Mouse (Mus musculus): ENCODE data around the gene Ckm. TPM values are rescaled to one million over a fixed set of nuclear protein-coding genes. Genes with fewer than 3 reads are reported as not detected.

Gene Ckm
- polyA plus RNA-seq, 1 experiment from 2014 or later = 910 TPM

- H3K4me2 ChIP-seq (ENCODE audit: low read length) = no peak overlapping the region
- WGBS = 71% methylated on average over 10 of the region's 10 CpGs
- ATAC-seq (ENCODE audit: insufficient number of reproducible peaks, insufficient read depth, low FRiP score, low read depth) = no peak
- H3K4me3 ChIP-seq (ENCODE audit: control insufficient read depth in 1 of 2, insufficient read depth in 1 of 2, low read depth in 1 of 2, low read length in 2 of 2) = no peak overlapping the region
- H3K9me3 ChIP-seq (ENCODE audit: control insufficient read depth, low read length) = no peaks in the 10 kb centered on the region
- no peak overlapping the region for H3K27ac ChIP-seq (replicated peaks in 1 of 2; ENCODE audit: control insufficient read depth in 1 of 2, insufficient read depth in 1 of 2, low read depth in 2 of 2, low read length in 2 of 2)
- no peaks in the 10 kb centered on the region for H3K4me1 ChIP-seq (ENCODE audit: control insufficient read depth in 2 of 2, insufficient read depth in 2 of 2, low read length in 2 of 2)
- no peaks in the 10 kb centered on the region for H3K27me3 ChIP-seq (ENCODE audit: control insufficient read depth, insufficient read depth, low read length)
- H3K9ac ChIP-seq (ENCODE audit: low read length) = no peak overlapping the region; the same call in 1 of the 2 replicates
- H3K36me3 ChIP-seq (ENCODE audit: control insufficient read depth, insufficient read depth, low read length) = peaks cover 98% of the 10 kb centered on the region
Measured at GRCm38 (mm10) chr7:19388699-19389413, 15.7 kb upstream of the Ckm start.

GRCm38 (mm10) chr7:19394484-19394883 is 10.1 kb upstream of the Ckm start:
- no peak overlapping the region for H3K9ac ChIP-seq (ENCODE audit: low read length)
- H3K4me2 ChIP-seq (ENCODE audit: low read length) = no peak overlapping the region
- ATAC-seq (ENCODE audit: insufficient number of reproducible peaks, insufficient read depth, low FRiP score, low read depth) = no peak
- peaks cover 62% of the 10 kb centered on the region for H3K36me3 ChIP-seq (ENCODE audit: control insufficient read depth, insufficient read depth, low read length)
- no peaks in the 10 kb centered on the region for H3K27me3 ChIP-seq (ENCODE audit: control insufficient read depth, insufficient read depth, low read length)
- no peaks in the 10 kb centered on the region for H3K9me3 ChIP-seq (ENCODE audit: control insufficient read depth, low read length)
- no peaks in the 10 kb centered on the region; a peak in 1 of 4 replicates for H3K4me1 ChIP-seq (ENCODE audit: control insufficient read depth in 2 of 2, insufficient read depth in 2 of 2, low read length in 2 of 2)
- WGBS = 78% methylated on average over 8 of the region's 8 CpGs
- no peak overlapping the region for H3K27ac ChIP-seq (replicated peaks in 1 of 2; ENCODE audit: control insufficient read depth in 1 of 2, insufficient read depth in 1 of 2, low read depth in 2 of 2, low read length in 2 of 2)
- H3K4me3 ChIP-seq (ENCODE audit: control insufficient read depth in 1 of 2, insufficient read depth in 1 of 2, low read depth in 1 of 2, low read length in 2 of 2) = no peak overlapping the region

GRCm38 (mm10) chr7:19399496-19400280 is 4.9 kb upstream of the Ckm start:
- Histone ChIP-seq H3K27ac (replicated peaks in 1 of 2; ENCODE audit: control insufficient read depth in 1 of 2, insufficient read depth in 1 of 2, low read depth in 2 of 2, low read length in 2 of 2) (no peak overlapping the region), H3K9ac (ENCODE audit: low read length) (peak overlapping the region; percentile 67), H3K36me3 (ENCODE audit: control insufficient read depth, insufficient read depth, low read length) (peaks cover 12% of the 10 kb centered on the region), H3K27me3 (ENCODE audit: control insufficient read depth, insufficient read depth, low read length) (peaks cover 34% of the 10 kb centered on the region), H3K4me3 (ENCODE audit: control insufficient read depth in 1 of 2, insufficient read depth in 1 of 2, low read depth in 1 of 2, low read length in 2 of 2) (peak overlapping the region; percentile 28 to 43), H3K4me1 (ENCODE audit: control insufficient read depth in 2 of 2, insufficient read depth in 2 of 2, low read length in 2 of 2) (peaks cover 0 to 4% of the 10 kb centered on the region in 2 experiments; a peak in 2 of 4 replicates), H3K4me2 (ENCODE audit: low read length) (peak overlapping the region; percentile 73), H3K9me3 (ENCODE audit: control insufficient read depth, low read length) (peaks cover 5% of the 10 kb centered on the region; the same call in 1 of the 2 replicates)
- no peak for ATAC-seq (ENCODE audit: insufficient number of reproducible peaks, insufficient read depth, low FRiP score, low read depth)
- 2% methylated on average over 26 of the region's 27 CpGs for WGBS

- no peaks in the 10 kb centered on the region for H3K36me3 ChIP-seq (ENCODE audit: control insufficient read depth, insufficient read depth, low read length)
- 79% methylated on average over 4 of the region's 4 CpGs for WGBS
- H3K9me3 ChIP-seq (ENCODE audit: control insufficient read depth, low read length) = peaks cover 5% of the 10 kb centered on the region; the same call in 1 of the 2 replicates
- ATAC-seq (ENCODE audit: insufficient number of reproducible peaks, insufficient read depth, low FRiP score, low read depth) = no peak
- H3K9ac ChIP-seq (ENCODE audit: low read length) = no peak overlapping the region
- H3K27me3 ChIP-seq (ENCODE audit: control insufficient read depth, insufficient read depth, low read length) = peaks cover 39% of the 10 kb centered on the region
- peaks cover 0 to 7% of the 10 kb centered on the region in 2 experiments; a peak in 3 of 4 replicates for H3K4me1 ChIP-seq (ENCODE audit: control insufficient read depth in 2 of 2, insufficient read depth in 2 of 2, low read length in 2 of 2)
- no peak overlapping the region for H3K4me3 ChIP-seq (ENCODE audit: control insufficient read depth in 1 of 2, insufficient read depth in 1 of 2, low read depth in 1 of 2, low read length in 2 of 2)
- no peak overlapping the region for H3K4me2 ChIP-seq (ENCODE audit: low read length)
- no peak overlapping the region for H3K27ac ChIP-seq (replicated peaks in 1 of 2; ENCODE audit: control insufficient read depth in 1 of 2, insufficient read depth in 1 of 2, low read depth in 2 of 2, low read length in 2 of 2)
Measured at GRCm38 (mm10) chr7:19400946-19401345, 3.6 kb upstream of the Ckm start.

GRCm38 (mm10) chr7:19402535-19403112 is 2.0 kb upstream of the Ckm start:
- H3K27ac ChIP-seq (replicated peaks in 1 of 2; ENCODE audit: control insufficient read depth in 1 of 2, insufficient read depth in 1 of 2, low read depth in 2 of 2, low read length in 2 of 2) = no peak overlapping the region
- H3K36me3 ChIP-seq (ENCODE audit: control insufficient read depth, insufficient read depth, low read length) = no peaks in the 10 kb centered on the region
- ATAC-seq (ENCODE audit: insufficient number of reproducible peaks, insufficient read depth, low FRiP score, low read depth) = no peak
- WGBS = 78% methylated on average over 9 of the region's 9 CpGs
- H3K4me1 ChIP-seq (ENCODE audit: control insufficient read depth in 2 of 2, insufficient read depth in 2 of 2, low read length in 2 of 2) = peaks cover 0 to 7% of the 10 kb centered on the region in 2 experiments; a peak in 3 of 4 replicates
- peaks cover 5% of the 10 kb centered on the region; the same call in 1 of the 2 replicates for H3K9me3 ChIP-seq (ENCODE audit: control insufficient read depth, low read length)
- H3K27me3 ChIP-seq (ENCODE audit: control insufficient read depth, insufficient read depth, low read length) = peaks cover 39% of the 10 kb centered on the region
- no peak overlapping the region for H3K9ac ChIP-seq (ENCODE audit: low read length)
- H3K4me2 ChIP-seq (ENCODE audit: low read length) = no peak overlapping the region
- no peak overlapping the region for H3K4me3 ChIP-seq (ENCODE audit: control insufficient read depth in 1 of 2, insufficient read depth in 1 of 2, low read depth in 1 of 2, low read length in 2 of 2)

GRCm38 (mm10) chr7:19403731-19404296 is 762 bp upstream of the Ckm start, which contains the start of gene Klc3:
Gene Klc3 (minus strand): TSS chr7:19404104.
- Histone ChIP-seq H3K27me3 (ENCODE audit: control insufficient read depth, insufficient read depth, low read length) (peaks cover 39% of the 10 kb centered on the region), H3K9me3 (ENCODE audit: control insufficient read depth, low read length) (peaks cover 5% of the 10 kb centered on the region; the same call in 1 of the 2 replicates), H3K36me3 (ENCODE audit: control insufficient read depth, insufficient read depth, low read length) (no peaks in the 10 kb centered on the region), H3K4me1 (ENCODE audit: control insufficient read depth in 2 of 2, insufficient read depth in 2 of 2, low read length in 2 of 2) (peaks cover 0 to 7% of the 10 kb centered on the region in 2 experiments; a peak in 3 of 4 replicates), H3K4me2 (ENCODE audit: low read length) (peak within 1 kb of the TSS; percentile 96), H3K27ac (replicated peaks in 1 of 2; ENCODE audit: control insufficient read depth in 1 of 2, insufficient read depth in 1 of 2, low read depth in 2 of 2, low read length in 2 of 2) (no peak within 1 kb of the TSS), H3K9ac (ENCODE audit: low read length) (peak within 1 kb of the TSS; percentile 69), H3K4me3 (ENCODE audit: control insufficient read depth in 1 of 2, insufficient read depth in 1 of 2, low read depth in 1 of 2, low read length in 2 of 2) (peak within 1 kb of the TSS; percentile 57 to 59)
- under 1% methylated on average over 60 of the region's 62 CpGs for WGBS
- peak; percentile 54 for ATAC-seq (ENCODE audit: insufficient number of reproducible peaks, insufficient read depth, low FRiP score, low read depth)

GRCm38 (mm10) chr7:19405417-19405816 is 841 bp downstream of the Ckm start:
- ATAC-seq (ENCODE audit: insufficient number of reproducible peaks, insufficient read depth, low FRiP score, low read depth) = no peak
- WGBS = 4% methylated on average over 19 of the region's 19 CpGs
- H3K9me3 ChIP-seq (ENCODE audit: control insufficient read depth, low read length) = peaks cover 5% of the 10 kb centered on the region; the same call in 1 of the 2 replicates
- no peaks in the 10 kb centered on the region for H3K36me3 ChIP-seq (ENCODE audit: control insufficient read depth, insufficient read depth, low read length)
- H3K9ac ChIP-seq (ENCODE audit: low read length) = no peak overlapping the region
- peaks cover 35% of the 10 kb centered on the region for H3K27me3 ChIP-seq (ENCODE audit: control insufficient read depth, insufficient read depth, low read length)
- peak overlapping the region; percentile 44 for H3K4me2 ChIP-seq (ENCODE audit: low read length)
- no peak overlapping the region for H3K4me3 ChIP-seq (ENCODE audit: control insufficient read depth in 1 of 2, insufficient read depth in 1 of 2, low read depth in 1 of 2, low read length in 2 of 2)
- H3K4me1 ChIP-seq (ENCODE audit: control insufficient read depth in 2 of 2, insufficient read depth in 2 of 2, low read length in 2 of 2) = peaks cover 10 to 13% of the 10 kb centered on the region in 2 experiments
- no peak overlapping the region for H3K27ac ChIP-seq (replicated peaks in 1 of 2; ENCODE audit: control insufficient read depth in 1 of 2, insufficient read depth in 1 of 2, low read depth in 2 of 2, low read length in 2 of 2)
